Mouse (Mus musculus): ENCODE data around the gene Actg1. TPM values are rescaled to one million over a fixed set of nuclear protein-coding genes. Genes with fewer than 3 reads are reported as not detected.

The Actg1 gene
- polyA plus RNA-seq, 1 experiment from 2014 or later: 2,965 TPM

DNA sequence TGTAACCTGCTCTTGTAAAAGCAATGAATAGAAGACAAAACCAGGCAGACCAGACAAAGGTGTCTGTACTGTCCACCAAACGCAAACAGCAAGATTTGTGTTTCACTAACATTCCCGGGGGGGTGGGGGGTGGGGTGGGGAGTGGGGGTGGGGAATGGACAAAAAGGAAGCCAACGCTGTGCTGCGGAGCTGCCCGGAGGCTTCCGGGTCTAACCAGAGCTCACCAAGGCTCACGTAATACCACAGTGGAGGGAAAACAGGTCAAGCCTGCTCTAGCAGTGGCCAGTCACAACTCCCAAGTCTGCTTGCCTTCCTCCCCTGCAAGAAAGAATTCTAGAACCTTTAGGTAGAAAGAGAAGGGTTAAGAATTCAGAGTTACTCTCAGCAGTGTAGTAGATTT lies 30.9 kb downstream of the Actg1 start:
- DNase-seq (ENCODE audit: low spot score, missing footprints): peak; percentile 81
- Histone ChIP-seq H3K9me3 (ENCODE audit: control insufficient read depth, low read length) (no peaks in the 10 kb centered on the region), H3K4me3 (ENCODE audit: low read depth, low read length) (no peak overlapping the region), H3K4me1 (ENCODE audit: control insufficient read depth, insufficient read depth, low read length) (peaks cover 19% of the 10 kb centered on the region), H3K27me3 (ENCODE audit: control insufficient read depth, insufficient read depth, low read length) (no peaks in the 10 kb centered on the region), H3K9ac (ENCODE audit: low read length) (peak overlapping the region; percentile 93; the same call in 1 of the 2 replicates), H3K27ac (ENCODE audit: low read depth, low read length) (no peak overlapping the region), H3K36me3 (ENCODE audit: control insufficient read depth, insufficient read depth, low read length) (no peaks in the 10 kb centered on the region), H3K4me2 (peak overlapping the region; percentile 93)
- 78% methylated on average over 7 of the region's 7 CpGs for WGBS
- no peak for ATAC-seq (ENCODE audit: low FRiP score)

DNA sequence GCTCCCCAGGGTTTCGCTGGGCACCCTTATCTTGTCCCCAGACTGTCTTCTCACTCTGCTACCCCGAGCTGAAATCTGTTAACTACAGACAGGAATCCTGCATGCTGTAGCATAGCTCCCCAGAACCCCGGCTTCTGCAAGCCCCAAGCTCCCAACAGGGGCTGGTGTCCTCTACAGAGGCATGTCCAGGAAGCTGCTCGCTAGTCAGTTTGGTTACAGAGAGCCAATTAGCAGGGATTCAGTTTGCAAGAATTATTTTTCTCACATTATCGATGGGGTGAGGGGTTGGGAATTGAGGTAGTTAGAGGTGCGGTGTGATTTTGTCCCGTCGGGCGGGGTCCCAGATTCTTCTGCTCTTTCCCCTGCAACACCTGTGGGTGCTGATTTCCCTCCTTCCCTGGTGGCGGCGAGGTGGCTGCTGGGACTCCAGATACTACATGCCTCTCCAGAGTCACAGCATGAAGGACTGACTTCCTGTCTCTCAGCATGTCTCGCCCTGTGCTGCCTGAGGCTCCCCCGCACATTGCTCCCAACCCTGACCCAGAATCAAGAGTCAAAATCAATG lies 31.6 kb downstream of the Actg1 start:
- peaks cover 20% of the 10 kb centered on the region for H3K4me1 ChIP-seq (ENCODE audit: control insufficient read depth, insufficient read depth, low read length)
- no peaks in the 10 kb centered on the region for H3K9me3 ChIP-seq (ENCODE audit: control insufficient read depth, low read length)
- H3K27ac ChIP-seq (ENCODE audit: low read depth, low read length): peak overlapping the region; percentile 96
- peak overlapping the region; percentile 93 for H3K9ac ChIP-seq (ENCODE audit: low read length)
- H3K36me3 ChIP-seq (ENCODE audit: control insufficient read depth, insufficient read depth, low read length): no peaks in the 10 kb centered on the region
- peak; percentile 88 for DNase-seq (ENCODE audit: low spot score, missing footprints)
- H3K4me2 ChIP-seq: peak overlapping the region; percentile 93
- ATAC-seq (ENCODE audit: low FRiP score): peak; percentile 10; the same call in 1 of the 2 replicates
- H3K4me3 ChIP-seq (ENCODE audit: low read depth, low read length): peak overlapping the region; percentile 47
- 29% methylated on average over 13 of the region's 13 CpGs for WGBS
- no peaks in the 10 kb centered on the region for H3K27me3 ChIP-seq (ENCODE audit: control insufficient read depth, insufficient read depth, low read length)

DNA sequence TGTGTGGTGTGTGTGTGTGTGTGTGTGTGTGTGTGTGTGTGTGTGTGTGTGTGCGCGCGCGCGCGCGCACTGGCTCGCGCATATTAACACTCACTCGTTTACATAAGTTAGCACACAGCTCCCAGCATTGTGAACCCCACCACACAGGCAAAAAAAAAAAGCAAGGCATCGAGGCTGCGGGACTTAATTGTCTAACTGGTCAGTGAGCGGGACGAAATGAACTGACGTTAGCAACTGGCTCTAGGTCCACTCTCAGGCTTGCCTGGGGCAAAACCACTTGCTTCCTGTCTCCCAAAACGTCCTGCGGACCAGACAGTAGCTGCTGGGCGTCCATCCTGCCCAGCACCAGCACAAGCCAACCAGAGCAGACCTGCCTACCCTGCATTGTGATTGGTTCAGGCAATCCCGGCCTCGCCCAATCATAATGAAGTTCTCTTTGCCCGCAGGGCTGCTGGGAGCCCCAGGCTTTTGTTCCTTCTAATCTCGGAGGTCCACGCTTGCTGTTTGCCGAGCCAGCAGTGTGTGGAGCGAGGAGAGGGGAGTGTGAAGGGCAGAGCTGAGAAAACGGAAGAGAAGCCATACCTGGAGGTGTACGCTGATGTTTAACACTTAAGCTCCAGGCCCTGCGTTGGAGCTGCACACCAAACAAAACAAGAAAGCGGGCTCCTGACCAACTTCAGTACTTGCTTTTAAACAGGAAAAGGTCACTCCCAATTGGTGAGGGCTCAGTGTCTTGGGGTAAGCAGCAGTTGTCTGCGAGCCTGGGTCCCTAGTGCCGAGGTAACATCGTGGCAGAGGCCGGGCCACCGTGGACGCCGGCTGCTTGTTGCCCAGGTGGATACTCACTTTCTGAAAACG lies 32.3 kb downstream of the Actg1 start:
- Histone ChIP-seq H3K9me3 (ENCODE audit: control insufficient read depth, low read length) (no peaks in the 10 kb centered on the region), H3K4me2 (peak overlapping the region; percentile 93), H3K36me3 (ENCODE audit: control insufficient read depth, insufficient read depth, low read length) (no peaks in the 10 kb centered on the region), H3K4me3 (ENCODE audit: low read depth, low read length) (peak overlapping the region; percentile 47), H3K9ac (ENCODE audit: low read length) (peak overlapping the region; percentile 93), H3K4me1 (ENCODE audit: control insufficient read depth, insufficient read depth, low read length) (peaks cover 27% of the 10 kb centered on the region), H3K27me3 (ENCODE audit: control insufficient read depth, insufficient read depth, low read length) (no peaks in the 10 kb centered on the region), H3K27ac (ENCODE audit: low read depth, low read length) (peak overlapping the region; percentile 96)
- 6% methylated on average over 37 of the region's 37 CpGs for WGBS
- DNase-seq (ENCODE audit: low spot score, missing footprints): peak; percentile 97
- ATAC-seq (ENCODE audit: low FRiP score): peak; percentile 96

DNA sequence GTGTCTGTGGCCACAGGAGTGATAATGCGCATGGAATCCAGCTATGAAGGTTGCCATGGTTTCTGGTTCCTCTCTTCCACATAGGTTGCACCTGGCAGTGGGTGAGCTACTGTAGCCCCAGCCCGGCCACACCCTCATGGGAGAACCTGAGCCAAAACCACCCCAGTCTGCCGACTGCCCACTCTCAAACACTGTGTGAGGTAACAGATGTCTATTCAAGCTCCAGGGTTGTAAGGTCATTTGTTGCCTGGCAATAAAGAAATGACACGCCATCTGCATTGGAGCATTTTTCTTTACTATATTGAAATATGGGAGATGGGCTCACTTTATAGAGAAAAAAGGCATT lies 33.0 kb downstream of the Actg1 start:
- H3K9me3 ChIP-seq (ENCODE audit: control insufficient read depth, low read length): no peaks in the 10 kb centered on the region
- peak overlapping the region; percentile 96 for H3K27ac ChIP-seq (ENCODE audit: low read depth, low read length)
- H3K4me3 ChIP-seq (ENCODE audit: low read depth, low read length): peak overlapping the region; percentile 47
- peak overlapping the region; percentile 93 for H3K9ac ChIP-seq (ENCODE audit: low read length)
- H3K36me3 ChIP-seq (ENCODE audit: control insufficient read depth, insufficient read depth, low read length): no peaks in the 10 kb centered on the region
- ATAC-seq (ENCODE audit: low FRiP score) (no peak), DNase-seq (ENCODE audit: low spot score, missing footprints) (peak; percentile 90)
- peak overlapping the region; percentile 93 for H3K4me2 ChIP-seq
- WGBS: 32% methylated on average over 4 of the region's 4 CpGs
- H3K4me1 ChIP-seq (ENCODE audit: control insufficient read depth, insufficient read depth, low read length): peaks cover 30% of the 10 kb centered on the region
- H3K27me3 ChIP-seq (ENCODE audit: control insufficient read depth, insufficient read depth, low read length): no peaks in the 10 kb centered on the region

DNA sequence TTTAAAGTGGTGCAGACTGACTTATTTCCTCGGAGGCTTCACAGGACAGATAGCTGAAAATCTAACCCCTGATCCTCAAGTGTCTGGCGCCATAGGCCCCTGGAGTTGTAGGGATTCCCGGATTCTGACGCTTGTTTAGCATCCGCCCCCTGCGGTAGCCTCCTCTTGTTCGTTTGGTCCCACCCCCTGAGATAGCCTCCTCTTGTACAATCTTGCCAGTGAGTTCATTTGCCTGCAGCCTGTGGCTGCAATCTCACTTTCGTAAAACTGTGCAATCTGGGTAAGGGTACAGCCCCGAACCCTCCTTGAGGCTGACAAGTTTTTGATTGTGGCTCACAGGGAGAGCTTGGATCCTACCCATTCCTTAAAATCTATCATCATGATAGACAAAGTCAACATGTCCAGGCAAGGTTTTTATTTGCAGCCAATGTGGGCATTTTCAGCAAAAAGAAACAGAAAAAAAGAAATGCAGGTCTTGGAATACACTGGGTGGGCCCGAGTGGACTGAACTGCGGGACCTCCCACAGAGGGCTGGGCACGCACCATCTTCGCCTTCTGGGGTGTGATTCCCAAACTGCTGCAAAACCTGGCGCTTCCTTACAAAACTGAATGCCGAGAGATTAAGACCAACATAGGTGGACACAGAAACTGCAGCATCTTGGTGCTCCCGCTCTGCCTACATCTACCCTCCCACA lies 33.5 kb downstream of the Actg1 start:
- H3K27ac ChIP-seq (ENCODE audit: low read depth, low read length): peak overlapping the region; percentile 96
- H3K4me3 ChIP-seq (ENCODE audit: low read depth, low read length): no peak overlapping the region
- peaks cover 32% of the 10 kb centered on the region for H3K4me1 ChIP-seq (ENCODE audit: control insufficient read depth, insufficient read depth, low read length)
- 38% methylated on average over 16 of the region's 16 CpGs for WGBS
- H3K36me3 ChIP-seq (ENCODE audit: control insufficient read depth, insufficient read depth, low read length): no peaks in the 10 kb centered on the region
- no peaks in the 10 kb centered on the region for H3K27me3 ChIP-seq (ENCODE audit: control insufficient read depth, insufficient read depth, low read length)
- H3K9ac ChIP-seq (ENCODE audit: low read length): peak overlapping the region; percentile 93
- H3K9me3 ChIP-seq (ENCODE audit: control insufficient read depth, low read length): no peaks in the 10 kb centered on the region
- H3K4me2 ChIP-seq: peak overlapping the region; percentile 93
- ATAC-seq (ENCODE audit: low FRiP score) (no peak), DNase-seq (ENCODE audit: low spot score, missing footprints) (peak; percentile 83)

DNA sequence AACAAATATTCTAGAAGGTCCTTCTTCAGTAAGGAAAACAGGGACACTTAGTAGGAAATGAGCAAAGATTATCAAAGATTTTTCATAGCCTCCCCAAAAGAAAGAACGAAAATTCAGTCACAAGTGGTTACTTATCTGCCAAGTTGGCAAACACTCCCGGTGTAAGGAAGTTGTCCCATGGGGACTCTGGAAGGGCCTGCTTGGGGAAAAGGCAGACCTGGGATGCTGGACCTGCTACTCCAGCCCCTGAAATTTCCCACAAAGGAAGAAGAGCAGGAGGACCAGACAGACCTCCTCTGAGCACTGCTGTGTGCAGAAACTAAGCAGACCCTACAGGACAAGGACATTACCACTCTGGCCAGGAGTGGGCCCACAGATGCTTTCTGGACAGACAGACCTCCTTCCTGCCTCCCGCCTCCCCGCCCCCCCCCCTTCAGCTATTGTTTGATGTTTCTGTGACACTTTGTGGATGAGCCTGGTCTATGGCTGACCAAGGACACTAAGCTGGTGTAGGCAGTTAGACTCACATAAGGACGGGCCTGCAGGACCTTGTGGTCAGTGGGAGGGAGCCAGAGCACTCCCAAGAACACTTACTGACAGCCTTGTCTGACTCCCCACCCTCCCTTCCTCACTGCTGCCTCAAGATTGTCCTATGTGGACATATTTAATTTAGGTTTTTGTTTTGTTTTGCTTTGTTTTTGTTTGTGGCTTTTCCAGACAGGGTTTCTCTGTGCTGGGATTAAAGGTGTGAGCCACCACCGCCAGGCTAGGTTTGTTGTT lies 34.2 kb downstream of the Actg1 start:
- Histone ChIP-seq H3K4me1 (ENCODE audit: control insufficient read depth, insufficient read depth, low read length) (peaks cover 32% of the 10 kb centered on the region), H3K9me3 (ENCODE audit: control insufficient read depth, low read length) (no peaks in the 10 kb centered on the region), H3K27ac (ENCODE audit: low read depth, low read length) (no peak overlapping the region), H3K9ac (ENCODE audit: low read length) (no peak overlapping the region), H3K36me3 (ENCODE audit: control insufficient read depth, insufficient read depth, low read length) (no peaks in the 10 kb centered on the region), H3K27me3 (ENCODE audit: control insufficient read depth, insufficient read depth, low read length) (no peaks in the 10 kb centered on the region), H3K4me3 (ENCODE audit: low read depth, low read length) (no peak overlapping the region), H3K4me2 (no peak overlapping the region)
- peak; percentile 78 for DNase-seq (ENCODE audit: low spot score, missing footprints)
- ATAC-seq (ENCODE audit: low FRiP score): no peak
- 54% methylated on average over 6 of the region's 6 CpGs for WGBS

DNA sequence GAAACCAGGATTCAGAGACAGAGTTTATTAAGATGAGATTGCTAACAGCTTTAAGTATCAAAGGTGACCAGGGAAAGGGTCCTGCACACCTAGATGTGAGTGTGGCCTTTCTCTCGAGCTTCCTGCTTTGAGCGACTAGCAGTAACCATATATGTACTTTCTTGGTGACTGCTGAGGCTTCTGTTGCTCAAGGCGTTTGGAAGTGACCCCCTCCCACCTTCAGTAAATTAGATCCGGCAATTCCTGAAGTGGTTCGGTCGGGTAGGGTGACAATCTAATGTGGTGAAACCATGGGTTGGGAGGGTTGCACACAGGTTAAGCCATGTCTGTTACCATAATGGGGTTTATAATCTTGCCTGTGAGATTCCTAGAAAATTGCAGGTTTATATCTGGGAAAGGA lies 36.3 kb downstream of the Actg1 start:
- H3K4me2 ChIP-seq: no peak overlapping the region
- no peak overlapping the region for H3K9ac ChIP-seq (ENCODE audit: low read length)
- H3K4me3 ChIP-seq (ENCODE audit: low read depth, low read length): no peak overlapping the region
- no peak for DNase-seq (ENCODE audit: low spot score, missing footprints)
- no peak overlapping the region for H3K27ac ChIP-seq (ENCODE audit: low read depth, low read length)
- H3K36me3 ChIP-seq (ENCODE audit: control insufficient read depth, insufficient read depth, low read length): no peaks in the 10 kb centered on the region
- WGBS: 84% methylated on average over 6 of the region's 6 CpGs
- ATAC-seq (ENCODE audit: low FRiP score): no peak
- H3K27me3 ChIP-seq (ENCODE audit: control insufficient read depth, insufficient read depth, low read length): no peaks in the 10 kb centered on the region
- no peaks in the 10 kb centered on the region for H3K9me3 ChIP-seq (ENCODE audit: control insufficient read depth, low read length)
- H3K4me1 ChIP-seq (ENCODE audit: control insufficient read depth, insufficient read depth, low read length): peaks cover 44% of the 10 kb centered on the region

DNA sequence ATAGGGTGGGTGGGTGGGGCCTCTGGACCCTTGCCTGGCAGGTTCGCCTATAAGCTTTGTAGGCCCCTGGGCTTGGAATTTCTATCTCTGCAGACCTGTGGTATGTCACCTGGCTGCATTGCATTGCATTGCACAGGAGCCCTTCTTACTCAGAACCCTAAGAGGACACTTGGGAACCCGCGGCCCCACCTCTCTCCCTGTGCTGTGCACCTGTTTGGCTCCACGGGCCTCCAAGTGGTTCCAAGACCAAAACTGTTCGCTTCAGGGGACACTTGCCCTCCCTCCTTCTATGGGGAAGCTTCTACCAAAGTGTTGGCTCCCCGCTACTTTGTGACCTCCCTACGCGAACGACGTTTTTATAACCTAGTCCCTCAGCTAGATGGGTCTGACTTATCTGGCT lies 36.8 kb downstream of the Actg1 start:
- Histone ChIP-seq H3K9me3 (ENCODE audit: control insufficient read depth, low read length) (no peaks in the 10 kb centered on the region), H3K27me3 (ENCODE audit: control insufficient read depth, insufficient read depth, low read length) (peaks cover 2% of the 10 kb centered on the region; the same call in 1 of the 2 replicates), H3K36me3 (ENCODE audit: control insufficient read depth, insufficient read depth, low read length) (no peaks in the 10 kb centered on the region), H3K9ac (ENCODE audit: low read length) (peak overlapping the region; percentile 79), H3K4me3 (ENCODE audit: low read depth, low read length) (peak overlapping the region; percentile 32), H3K27ac (ENCODE audit: low read depth, low read length) (peak overlapping the region; percentile 93), H3K4me1 (ENCODE audit: control insufficient read depth, insufficient read depth, low read length) (peaks cover 44% of the 10 kb centered on the region), H3K4me2 (peak overlapping the region; percentile 77)
- ATAC-seq (ENCODE audit: low FRiP score): no peak
- WGBS: 46% methylated on average over 10 of the region's 10 CpGs
- DNase-seq (ENCODE audit: low spot score, missing footprints): peak; percentile 87

Data from midbrain, embryonic 11.5 days (tissue).